Mouse (Mus musculus) cortical plate, adult 2 months (tissue): ENCODE measurements around the gene Unc13a. TPM values are rescaled to one million over a fixed set of nuclear protein-coding genes. Genes with fewer than 3 reads are reported as not detected.

Experiments used
- H3K27ac ChIP-seq: fragments of 200-500 bp; 2 replicates; pipeline ENCODE4 v1.5.1; 2012; ENCODE audit warnings: low read length, control low read depth, inconsistent platforms; ENCODE audit not compliant: insufficient read depth
- H3K4me1 ChIP-seq: fragments of 200-500 bp; 2 replicates; pipeline ENCODE4 v1.6.1; 2011; ENCODE audit warnings: low read length; ENCODE audit not compliant: control insufficient read depth, insufficient read depth
- H3K4me3 ChIP-seq: fragments of 200-500 bp; 2 replicates; pipeline ENCODE4 v1.5.1; 2011; ENCODE audit warnings: mild to moderate bottlenecking, low read length, control low read depth; ENCODE audit not compliant: insufficient read depth
- CTCF ChIP-seq: fragments of 200-500 bp; IDR thresholded peaks from 2 replicates; pipeline ENCODE4 v1.5.1; 2011; ENCODE audit warnings: mild to moderate bottlenecking, control low read depth, low read length; ENCODE audit not compliant: insufficient read depth; ENCODE audit errors: extremely low read depth
- POLR2A ChIP-seq: fragments of 200-500 bp; IDR thresholded peaks from 2 replicates; pipeline ENCODE4 v1.6.1; 2011; ENCODE audit warnings: mild to moderate bottlenecking, low read length, control low read depth; ENCODE audit not compliant: insufficient read depth; ENCODE audit errors: extremely low read depth
- polyA plus RNA-seq: library from polyadenylated mRNA; depleted of rRNA; stranded (reverse); fragments of >200 nt; gene quantifications from 2 replicates; pipeline ENCODE4 v1.2.3, GENCODE M21; 2012

Unc13a gene
- polyA plus RNA-seq, 1 experiment = 199 TPM

DNA sequence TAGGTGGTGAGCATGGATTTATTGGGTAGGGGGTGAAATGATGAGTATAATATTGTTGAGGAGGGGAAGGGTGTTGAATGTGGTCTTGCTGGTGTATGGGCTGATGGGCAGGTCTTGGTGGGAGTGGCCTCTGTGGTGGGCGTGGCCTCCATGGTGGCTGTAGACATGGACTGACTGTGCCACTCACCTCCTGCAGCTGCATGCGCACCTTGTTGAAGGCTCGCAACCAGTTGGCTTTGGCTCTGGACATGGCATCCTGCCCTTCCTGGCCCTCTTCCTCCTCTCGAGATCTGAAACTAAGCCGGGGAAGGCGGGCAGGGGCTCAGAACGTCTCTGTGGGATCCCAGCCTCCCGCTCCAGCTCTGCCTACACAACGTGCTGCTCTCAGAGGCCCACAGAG is 13.7 kb downstream of the Unc13a start:
- no peaks in the 10 kb centered on the region for H3K4me1 ChIP-seq
- TF ChIP-seq POLR2A = no peak
- TF ChIP-seq CTCF = no peak
- no peak overlapping the region for H3K4me3 ChIP-seq
- no peak overlapping the region for H3K27ac ChIP-seq

DNA sequence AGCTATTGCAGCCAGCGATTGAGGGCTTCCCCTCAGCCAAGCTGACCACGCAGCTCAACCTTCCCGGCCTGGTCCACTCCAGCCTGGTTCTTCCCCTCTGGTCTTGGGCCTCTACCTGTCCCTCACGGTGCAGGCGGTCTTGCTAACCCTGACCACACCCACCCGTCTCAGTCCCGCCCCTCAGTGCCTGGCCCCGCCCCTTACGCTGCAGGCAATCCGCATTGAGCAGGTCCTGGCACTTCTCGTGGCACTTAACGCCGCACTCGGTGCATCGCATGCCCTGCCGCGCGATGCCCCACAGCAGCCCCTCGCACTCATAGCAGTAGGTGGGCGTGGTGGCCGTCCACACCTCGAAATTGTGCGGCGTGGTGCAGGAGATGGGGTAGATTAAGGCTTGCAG is 17.0 kb downstream of the Unc13a start:
- Histone ChIP-seq H3K27ac (no peak overlapping the region), H3K4me3 (no peak overlapping the region), H3K4me1 (no peaks in the 10 kb centered on the region)
- TF ChIP-seq CTCF (no peak), POLR2A (no peak)

DNA sequence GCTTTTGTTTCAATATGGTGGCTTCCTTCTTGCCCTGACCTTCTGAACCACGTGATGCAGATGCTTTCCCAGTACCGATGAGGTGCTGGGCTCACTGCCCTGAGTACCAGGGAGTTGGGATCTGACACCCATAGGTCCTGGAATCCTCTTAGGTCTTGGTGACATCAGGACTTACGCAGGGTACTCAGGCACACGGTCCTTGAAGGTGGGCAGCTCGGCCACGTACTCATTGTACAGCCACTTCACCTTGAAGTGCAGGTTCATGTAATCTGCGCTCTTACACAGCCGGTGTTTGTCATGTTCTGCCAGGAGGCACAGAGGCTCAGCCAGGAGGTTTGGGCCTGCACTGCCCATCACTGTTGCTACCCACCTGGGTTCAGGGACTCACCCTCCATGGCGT is 26.0 kb downstream of the Unc13a start:
- TF ChIP-seq POLR2A (no peak), CTCF (no peak)
- Histone ChIP-seq H3K4me3 (no peak overlapping the region), H3K27ac (no peak overlapping the region), H3K4me1 (no peaks in the 10 kb centered on the region)

DNA sequence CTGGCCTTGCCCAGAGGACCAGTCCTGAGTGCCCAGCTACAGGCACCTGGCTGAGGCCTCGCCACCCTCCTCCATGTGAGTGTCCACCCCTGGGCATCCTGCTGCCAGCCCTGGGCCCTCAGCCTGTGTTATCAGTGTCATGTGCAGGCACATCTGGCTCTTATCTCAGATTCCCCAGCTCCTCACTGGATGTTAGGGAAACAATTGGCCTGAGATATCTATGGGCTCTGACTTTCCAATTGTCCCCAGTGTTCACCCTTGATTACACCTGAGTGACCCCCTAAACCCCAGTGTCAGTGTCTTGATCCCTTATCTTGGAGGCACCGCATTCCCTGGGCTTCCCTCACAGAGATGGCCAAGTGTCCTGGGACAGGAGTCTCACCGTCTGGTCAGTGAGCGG is 32.2 kb downstream of the Unc13a start:
- H3K27ac ChIP-seq = no peak overlapping the region
- H3K4me3 ChIP-seq = no peak overlapping the region
- H3K4me1 ChIP-seq = no peaks in the 10 kb centered on the region
- TF ChIP-seq POLR2A (no peak), CTCF (no peak)

DNA sequence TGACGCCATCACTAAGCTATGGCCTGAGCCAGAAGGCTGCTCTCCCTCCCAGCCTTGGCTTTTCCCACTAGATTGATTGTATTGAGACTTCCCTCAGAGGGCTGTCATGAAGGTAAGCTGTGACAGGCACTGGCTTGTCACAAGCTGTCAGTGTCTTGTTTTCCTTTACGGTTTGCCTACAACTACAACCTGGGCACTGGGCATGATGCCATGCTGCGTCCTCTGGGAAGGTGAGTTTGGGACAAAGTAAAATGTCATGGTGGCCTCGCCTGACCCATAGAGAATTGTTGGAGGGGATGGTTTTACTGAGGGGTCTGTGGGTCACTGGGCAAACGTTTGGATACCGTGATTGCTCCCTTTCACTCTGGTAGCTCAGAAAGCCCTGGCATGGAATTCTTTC is 33.2 kb downstream of the Unc13a start:
- TF ChIP-seq POLR2A (no peak), CTCF (no peak)
- no peak overlapping the region for H3K4me3 ChIP-seq
- H3K4me1 ChIP-seq = no peaks in the 10 kb centered on the region
- no peak overlapping the region for H3K27ac ChIP-seq

DNA sequence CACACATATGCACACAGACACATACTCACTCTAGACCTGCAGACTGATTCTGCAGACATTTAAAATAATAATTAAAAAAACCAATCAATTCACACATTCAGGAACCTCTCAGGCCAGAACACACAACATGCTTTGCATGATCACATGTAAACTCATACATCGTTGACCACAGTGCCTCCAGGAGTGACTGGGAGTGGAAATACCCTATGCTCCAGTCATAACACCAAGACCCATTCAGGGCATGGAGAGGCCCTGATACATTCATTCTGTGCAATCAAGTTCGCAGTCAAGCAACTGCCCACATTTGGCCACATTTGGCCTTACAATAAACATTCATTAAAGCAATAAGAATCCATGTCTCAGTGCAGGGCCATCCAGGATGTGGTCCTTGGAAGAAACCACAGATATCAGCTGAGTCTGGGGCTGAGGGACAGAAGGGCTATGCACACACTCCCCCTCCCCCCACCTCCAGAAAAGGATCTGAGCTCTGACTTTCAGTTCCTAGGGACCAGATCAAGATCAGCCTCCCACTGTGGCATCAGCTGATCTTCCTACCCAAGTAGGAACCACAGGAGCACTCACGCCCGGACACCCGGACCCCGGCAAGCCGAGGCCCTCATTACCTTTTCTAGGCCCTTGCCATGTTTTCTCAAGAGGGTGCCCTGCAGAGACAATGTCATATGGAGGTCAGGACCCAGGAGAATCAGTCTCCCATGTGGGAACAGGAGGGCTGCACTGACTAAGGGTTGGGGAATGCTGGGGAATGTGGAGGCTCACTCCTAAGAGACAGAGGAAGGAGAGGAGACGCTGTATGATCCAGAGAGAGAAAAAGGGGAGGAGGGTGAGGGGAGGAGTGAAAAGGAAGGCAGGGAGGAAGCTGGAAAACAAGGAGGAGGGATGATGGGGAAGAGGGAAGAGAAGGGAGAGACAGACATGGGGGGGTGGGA is 34.1 kb downstream of the Unc13a start:
- no peak for TF ChIP-seq POLR2A
- TF ChIP-seq CTCF = no peak
- no peak overlapping the region for H3K27ac ChIP-seq
- H3K4me3 ChIP-seq = no peak overlapping the region
- H3K4me1 ChIP-seq = no peaks in the 10 kb centered on the region

DNA sequence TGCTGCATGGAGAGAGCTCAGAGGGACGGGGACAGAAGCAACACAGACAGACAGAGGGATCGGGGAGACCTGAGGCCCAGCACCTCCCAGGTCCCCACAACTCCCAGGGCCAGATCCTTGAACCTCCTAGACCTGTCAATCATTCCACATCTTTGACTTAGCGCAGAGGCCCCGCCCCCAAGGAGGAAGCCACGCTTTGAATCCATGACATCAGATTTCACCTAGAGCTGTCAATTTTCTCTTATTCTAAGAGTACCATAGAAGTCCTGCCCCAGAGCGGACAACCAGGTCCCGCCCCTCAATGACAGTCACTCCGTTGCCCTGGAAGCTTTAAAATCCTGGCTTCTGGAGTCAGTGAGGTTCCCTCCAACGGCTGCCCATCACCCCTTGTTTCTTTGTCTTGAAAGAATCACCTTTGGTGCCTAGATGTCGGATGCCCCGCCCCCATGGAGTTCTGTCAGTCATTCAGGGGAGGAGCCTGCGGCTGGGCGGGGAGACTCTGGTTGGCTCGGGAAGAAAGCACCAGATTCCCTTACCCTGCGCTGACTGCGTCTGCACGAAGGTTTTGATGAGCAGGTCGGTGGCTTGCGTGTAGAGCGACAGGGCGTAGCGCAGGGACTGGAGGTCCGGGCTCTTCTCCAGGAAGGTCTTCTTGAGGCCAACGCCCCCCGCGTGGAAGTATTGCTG is 37.4 kb downstream of the Unc13a start:
- no peak for TF ChIP-seq POLR2A
- no peak for TF ChIP-seq CTCF
- no peak overlapping the region for H3K27ac ChIP-seq

DNA sequence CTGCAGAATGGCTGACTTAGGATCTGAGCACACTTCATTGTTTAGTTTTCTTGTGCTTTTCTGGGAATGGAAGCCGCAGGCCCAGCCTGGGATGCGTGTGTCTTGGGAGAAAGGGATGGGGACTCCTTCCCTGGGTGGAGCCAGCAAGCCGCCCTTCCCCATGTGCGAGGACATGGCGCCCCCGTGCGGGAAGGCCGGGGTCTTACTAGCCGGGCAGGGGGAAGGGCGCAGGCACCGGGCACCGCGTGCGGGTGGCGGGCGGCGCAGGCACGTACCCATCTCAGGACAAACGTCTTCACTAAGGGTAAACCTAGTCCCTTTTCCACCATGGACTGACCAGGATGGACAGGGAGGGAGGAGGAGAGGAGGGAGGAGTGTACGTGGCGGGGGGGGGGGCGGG is 38.4 kb downstream of the Unc13a start:
- H3K27ac ChIP-seq = no peak overlapping the region

More for the DNA sequence above, 37.4 kb downstream of the Unc13a start:
- H3K4me1 ChIP-seq = no peaks in the 10 kb centered on the region
- no peak overlapping the region for H3K4me3 ChIP-seq

DNA sequence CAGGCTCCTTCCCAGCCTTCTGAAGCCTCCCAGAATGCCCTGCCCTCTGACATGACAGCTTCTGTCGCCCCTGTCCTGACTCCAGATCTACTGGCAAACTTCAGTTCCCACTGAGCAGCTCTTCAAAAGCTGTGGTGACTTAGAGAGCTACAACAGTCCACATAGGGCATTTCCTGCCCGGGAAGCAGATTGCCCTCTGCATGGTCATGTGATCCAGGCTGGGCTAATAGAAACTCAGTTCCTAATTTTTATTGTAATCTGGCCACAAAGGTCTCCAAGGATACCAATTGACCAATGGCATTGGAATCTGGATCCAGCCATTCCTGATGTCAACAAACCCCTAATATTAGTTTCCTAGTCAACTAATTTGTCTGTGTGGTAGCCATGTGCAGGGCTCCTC is 39.7 kb downstream of the Unc13a start:
- TF ChIP-seq CTCF (no peak), POLR2A (no peak)
- no peaks in the 10 kb centered on the region for H3K4me1 ChIP-seq

More for the DNA sequence above, 38.4 kb downstream of the Unc13a start:
- no peak for TF ChIP-seq POLR2A
- 0 out of 2 replicates have a peak, but pooled peaks have one; percentile 3 for TF ChIP-seq CTCF
- no peaks in the 10 kb centered on the region for H3K4me1 ChIP-seq
- H3K4me3 ChIP-seq = no peak overlapping the region

More for the DNA sequence above, 39.7 kb downstream of the Unc13a start:
- H3K4me3 ChIP-seq = no peak overlapping the region
- no peak overlapping the region for H3K27ac ChIP-seq
